Mouse (Mus musculus): ENCODE measurements around the gene Fam81b.
"Not testable (repeated sequence)": the region's sequence is repeated elsewhere in the genome, so short reads cannot be mapped to it uniquely, and the experiment has no call there.

Gene Fam81b

GRCm38 (mm10) chr13:76304637-76305122, at the start of gene Fam81b:
Fam81b (minus strand) TSS chr13:76305072.
- no peak for DNase-seq

DNA sequence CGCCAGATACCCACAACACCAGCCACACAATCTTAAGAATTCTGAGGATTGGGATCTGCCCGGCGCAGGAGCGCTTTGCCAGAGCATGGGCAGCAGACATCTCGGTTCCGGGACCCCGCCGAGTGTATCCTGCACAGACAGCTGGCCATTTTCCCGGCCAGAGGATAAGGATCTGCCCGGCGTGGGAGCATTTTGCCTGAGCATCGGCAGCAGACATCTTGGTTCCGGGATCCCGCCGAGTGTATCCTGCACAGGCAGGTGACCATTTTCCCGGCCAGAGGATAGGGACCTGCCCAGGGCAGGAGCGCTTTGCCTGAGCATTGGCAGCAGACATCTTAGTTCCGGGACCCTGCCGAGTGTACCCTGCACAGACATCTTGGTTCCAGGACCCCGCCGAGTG, 41.1 kb upstream of the Fam81b start:
- DNase-seq, result not testable (repeated sequence)

GRCm38 (mm10) chr13:76318635-76319034, 13.8 kb upstream of the Fam81b start:
- no peak for DNase-seq

GRCm38 (mm10) chr13:76311580-76311979, 6.7 kb upstream of the Fam81b start:
- DNase-seq, result no peak

GRCm38 (mm10) chr13:76308811-76309210, 3.9 kb upstream of the Fam81b start:
- no peak for DNase-seq

GRCm38 (mm10) chr13:76305655-76306365, 938 bp upstream of the Fam81b start:
- no peak for DNase-seq

GRCm38 (mm10) chr13:76305241-76305640, 369 bp upstream of the Fam81b start:
- DNase-seq, result no peak

DNA sequence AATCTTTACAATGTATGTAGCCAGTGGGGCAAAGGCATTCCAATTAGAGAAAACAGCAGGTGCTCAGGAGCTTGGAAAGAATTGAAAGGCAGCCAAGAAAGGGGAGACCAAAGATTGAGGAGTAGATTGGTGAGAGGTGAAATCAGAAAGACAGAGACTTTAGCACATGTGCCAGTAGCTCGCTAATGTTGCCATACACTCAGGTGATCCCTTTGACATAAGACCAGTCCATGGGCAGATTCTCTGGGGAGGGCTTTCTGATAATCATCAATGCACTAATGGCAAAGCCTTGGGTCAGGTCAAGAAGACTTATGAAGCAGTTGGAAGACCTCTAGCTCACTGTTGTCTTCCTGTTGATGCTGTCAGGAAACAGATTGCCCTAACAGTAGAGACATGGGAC, 671 bp downstream of the Fam81b start:
- DNase-seq, result no peak

DNA sequence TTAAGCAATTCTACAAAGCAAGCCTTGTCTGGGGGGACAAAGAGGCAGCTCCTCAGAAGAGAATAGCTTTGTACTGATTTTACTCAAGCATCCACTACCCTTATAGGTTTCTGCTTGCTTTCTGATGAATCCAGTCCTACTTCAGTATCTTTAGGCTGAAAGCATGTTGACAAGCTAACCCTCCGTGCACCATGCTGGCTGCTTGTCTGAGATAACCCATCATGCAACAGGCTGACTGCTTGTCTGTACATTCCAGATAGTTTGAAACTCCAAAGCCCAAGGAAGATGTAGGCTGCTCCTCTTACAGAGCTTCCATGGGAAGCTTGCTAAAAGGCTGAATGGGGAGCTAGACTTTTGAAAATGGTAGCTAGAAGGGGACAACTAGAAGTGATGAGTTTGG, 1.7 kb downstream of the Fam81b start:
- no peak for DNase-seq

GRCm38 (mm10) chr13:76302056-76302455, 2.8 kb downstream of the Fam81b start:
- DNase-seq, result no peak

DNA sequence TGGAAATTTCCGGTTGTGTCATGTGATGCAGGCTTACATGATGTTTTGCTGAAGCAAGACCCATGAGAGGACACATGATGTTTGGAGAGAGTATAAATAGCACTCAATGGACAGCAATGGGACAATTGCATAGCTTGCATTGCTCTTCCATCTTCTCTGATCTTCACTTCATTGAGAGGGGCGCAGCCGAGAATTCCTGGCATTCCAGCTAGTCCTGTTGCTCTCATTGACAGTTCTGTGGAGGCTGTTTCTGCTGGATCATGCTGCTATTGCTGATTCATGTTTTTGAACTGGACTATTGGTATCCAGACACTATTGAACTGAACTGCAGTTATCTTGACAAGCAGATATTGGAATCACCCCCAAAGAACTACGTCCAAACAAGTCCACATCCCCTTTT, 12.8 kb downstream of the Fam81b start:
- DNase-seq, result no peak

DNA sequence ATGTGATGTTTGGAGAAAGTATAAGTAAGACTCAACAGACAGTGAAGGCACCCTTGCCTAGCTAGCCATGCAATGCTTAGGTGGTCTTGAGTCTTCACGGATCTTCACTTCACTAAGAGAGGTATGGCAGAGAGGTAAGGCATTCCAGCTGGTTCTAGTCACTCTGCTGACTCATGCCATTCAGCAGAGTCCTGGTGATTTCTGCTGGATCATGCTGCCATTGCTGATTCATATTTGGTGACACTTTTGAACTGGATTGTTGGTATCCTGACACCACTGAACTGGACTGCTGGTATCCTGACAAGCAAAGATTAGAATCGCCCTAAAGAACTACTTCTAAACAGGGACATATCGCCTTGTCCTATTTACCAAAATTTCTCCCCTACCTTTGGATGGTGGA, 20.3 kb downstream of the Fam81b start:
- DNase-seq, result peak; percentile 11

DNA sequence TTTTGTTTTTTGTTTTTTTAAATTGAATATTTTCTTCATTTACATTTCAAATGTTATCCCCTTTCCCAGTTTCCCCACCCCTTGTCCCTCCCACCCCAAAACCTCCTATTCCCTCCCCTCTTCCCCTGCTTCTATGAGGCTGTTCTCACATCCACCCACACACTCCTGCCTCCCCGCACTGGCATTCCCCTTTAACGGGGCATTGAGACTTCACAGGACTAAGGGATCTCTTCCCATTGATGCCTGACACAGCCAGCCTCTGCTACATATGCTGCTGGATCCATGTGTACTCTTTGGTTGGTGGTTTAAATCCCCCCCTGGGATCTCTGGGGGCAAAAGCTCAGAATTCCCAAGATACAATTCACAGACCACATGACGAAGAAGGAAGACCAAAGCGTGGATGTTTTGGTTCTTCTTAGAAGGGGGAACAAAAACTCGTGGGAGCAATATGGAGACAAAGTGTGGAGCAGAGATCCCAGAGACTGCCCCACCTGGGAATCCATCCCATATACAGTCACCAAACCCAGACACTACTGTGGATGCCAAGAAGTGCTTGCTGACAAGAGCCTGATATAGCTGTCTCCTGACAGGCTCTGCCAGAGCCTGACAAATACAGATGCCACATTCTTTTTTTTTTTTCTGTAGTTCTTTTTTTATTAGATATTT, 40.4 kb downstream of the Fam81b start:
- no peak for DNase-seq

DNA sequence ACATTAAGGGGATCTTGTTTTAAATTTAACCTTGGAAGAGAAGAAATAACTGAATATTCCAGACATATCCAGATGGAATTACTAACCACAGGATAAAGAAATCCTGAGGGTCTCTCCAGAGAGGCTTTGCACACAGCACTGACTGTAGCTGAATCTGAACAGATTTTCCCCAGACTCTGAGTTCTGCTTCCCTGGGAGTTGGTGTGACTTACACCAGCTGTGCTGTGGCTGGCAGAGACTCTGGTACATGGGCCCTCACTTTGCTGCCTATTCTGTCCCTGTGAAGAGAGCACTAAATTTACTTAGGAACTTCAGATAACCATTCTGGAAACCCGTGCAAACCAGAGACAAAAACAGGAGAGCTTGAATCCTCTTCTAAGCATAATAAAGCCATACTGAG, 46.1 kb downstream of the Fam81b start:
- DNase-seq, result no peak

GRCm38 (mm10) chr13:76256350-76256749, 48.5 kb downstream of the Fam81b start:
- DNase-seq, result no peak

- DNase-seq, result no peak
These were observed 54.8 kb downstream of the Fam81b start for GRCm38 (mm10) chr13:76250092-76250491.

GRCm38 (mm10) chr13:76249066-76249465, 55.8 kb downstream of the Fam81b start:
- DNase-seq, result no peak

GRCm38 (mm10) chr13:76215397-76215796, 89.5 kb downstream of the Fam81b start:
- DNase-seq, result no peak

DNA sequence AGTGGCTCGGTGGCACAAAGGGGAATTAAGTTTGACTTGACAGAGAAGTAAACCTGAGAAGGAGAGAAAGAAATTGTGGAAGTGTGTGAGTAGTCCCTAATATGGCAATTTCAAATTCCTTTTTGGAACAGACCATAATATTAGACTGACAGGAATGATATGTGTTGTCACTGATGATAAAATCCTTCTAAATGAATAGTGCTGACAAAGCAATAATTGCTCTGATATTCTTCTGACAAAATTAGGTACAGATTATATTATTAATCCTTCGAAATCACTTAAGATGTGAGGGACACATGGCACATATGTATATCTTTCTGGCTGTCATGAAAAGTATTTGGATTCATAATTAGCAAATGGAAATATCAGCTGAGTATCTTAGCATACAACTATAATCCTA, 89.9 kb downstream of the Fam81b start:
- DNase-seq, result no peak

GRCm38 (mm10) chr13:76199943-76200342, 104.9 kb downstream of the Fam81b start:
- DNase-seq, result no peak

- DNase-seq, result no peak
These were observed 107.5 kb downstream of the Fam81b start for GRCm38 (mm10) chr13:76197297-76197848.

GRCm38 (mm10) chr13:76195431-76196138, 109.3 kb downstream of the Fam81b start:
- DNase-seq, result no peak

DNA sequence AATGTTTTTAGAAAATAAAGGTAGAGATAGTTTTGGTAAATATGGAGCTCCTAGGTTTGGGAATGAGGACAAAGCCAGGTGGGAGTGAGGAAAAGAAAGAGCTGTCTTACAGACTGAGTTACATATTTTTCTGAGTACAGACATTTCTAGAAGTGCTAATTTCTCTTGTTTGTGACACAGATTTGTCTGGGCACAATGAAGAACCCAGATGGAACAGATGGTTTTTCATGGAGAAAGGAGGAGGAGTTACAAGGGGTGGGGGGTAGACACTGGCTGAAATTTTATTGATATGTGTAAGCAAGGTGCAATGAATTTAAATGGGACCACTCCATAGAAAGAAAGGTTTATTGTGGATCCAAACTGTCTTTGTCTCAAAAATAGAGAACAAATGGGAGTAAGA, 109.9 kb downstream of the Fam81b start:
- no peak for DNase-seq

DNA sequence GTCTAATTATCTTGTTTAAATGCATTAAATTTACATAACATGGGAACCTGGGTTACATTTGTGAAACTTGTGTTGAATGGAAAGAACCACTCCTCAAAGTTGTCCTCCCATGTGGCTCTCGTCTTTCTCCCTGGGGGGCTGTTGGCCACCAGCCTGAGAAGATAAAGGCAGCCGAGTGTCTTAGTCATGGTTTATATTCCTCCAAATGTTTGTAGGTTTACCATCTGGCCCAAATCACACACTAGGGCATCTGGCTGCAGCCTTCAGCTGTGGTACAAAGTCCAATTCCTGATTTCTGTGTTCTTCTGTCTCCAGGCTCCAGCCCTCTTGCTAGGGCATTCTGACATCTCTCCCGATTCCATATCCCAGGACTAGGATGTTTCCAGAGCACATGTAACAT, 114.6 kb downstream of the Fam81b start:
- DNase-seq, result no peak
